Mouse (Mus musculus) liver, embryonic 12.5 days (tissue): ENCODE data around the gene Ntn3. TPM values are rescaled to one million over a fixed set of nuclear protein-coding genes. Genes with fewer than 3 reads are reported as not detected.

ENCODE experiments used
- ATAC-seq: fragments of 200-750 bp; cut with Nextera tagmentation; 2 replicates; pipeline ENCODE4 v1.8.0; 2017; ENCODE audit warnings: moderate number of reproducible peaks, mild to moderate bottlenecking, moderate library complexity
- H3K27ac ChIP-seq: fragments of 300-500 bp; sonication (generic); 2 replicates; pipeline ENCODE4 v1.5.1; 2016; ENCODE audit warnings: mild to moderate bottlenecking
- H3K27me3 ChIP-seq: fragments of 300-500 bp; sonication (generic); replicated peaks from 2 replicates; pipeline ENCODE4 v1.6.1; 2016; ENCODE audit warnings: mild to moderate bottlenecking, moderate library complexity
- H3K36me3 ChIP-seq: fragments of 300-500 bp; sonication (generic); 2 replicates; pipeline ENCODE4 v1.6.1; 2016; ENCODE audit warnings: mild to moderate bottlenecking, moderate library complexity
- H3K4me1 ChIP-seq: fragments of 300-500 bp; sonication (generic); 2 replicates; pipeline ENCODE4 v1.6.1; 2016
- H3K4me2 ChIP-seq: fragments of 300-500 bp; sonication (generic); 2 replicates; pipeline ENCODE4 v1.6.1; 2016; ENCODE audit warnings: mild to moderate bottlenecking, moderate library complexity
- H3K4me3 ChIP-seq: fragments of 300-500 bp; sonication (generic); 2 replicates; pipeline ENCODE4 v1.5.1; 2016; ENCODE audit warnings: mild to moderate bottlenecking, moderate library complexity
- H3K9ac ChIP-seq: fragments of 300-500 bp; sonication (generic); 2 replicates; pipeline ENCODE4 v1.6.1; 2016; ENCODE audit warnings: mild to moderate bottlenecking, moderate library complexity
- H3K9me3 ChIP-seq: fragments of 300-500 bp; sonication (generic); replicated peaks from 2 replicates; pipeline ENCODE4 v1.6.1; 2016; ENCODE audit warnings: mild to moderate bottlenecking, moderate library complexity
- WGBS: fragments of 180-500 bp; shearing (Covaris S2); methylation state at CpG from one replicate; pipeline ENCODE4 v1.1.7; 2016; ENCODE audit not compliant: insufficient replicate concordance; 5-methylcytosine and 5-hydroxymethylcytosine counted together
- microRNA-seq: library from miRNA; unstranded; fragments of <30 nt; microRNA quantifications from one replicate; pipeline ENCODE4, GENCODE M21; 2017
- polyA plus RNA-seq: library from polyadenylated mRNA; unstranded; fragments of >200 nt; fragmentation: Nextera tagmentation; extraction: Ambion mirVana; gene quantifications from 2 replicates; pipeline ENCODE4 v1.2.1, GENCODE M21; 2016

The Ntn3 gene
- polyA plus RNA-seq, 1 experiment from 2014 or later: 2.1 TPM

GRCm38 (mm10) chr17:24157526-24157925, 51.8 kb downstream of the Ntn3 start:
- H3K4me1 ChIP-seq: peaks cover 32% of the 10 kb centered on the region
- 86% methylated on average over 4 of the region's 4 CpGs for WGBS
- H3K9ac ChIP-seq: no peak overlapping the region
- H3K9me3 ChIP-seq: no peaks in the 10 kb centered on the region
- H3K36me3 ChIP-seq: peaks cover 20% of the 10 kb centered on the region
- no peak overlapping the region for H3K4me2 ChIP-seq
- no peak for ATAC-seq
- H3K27me3 ChIP-seq: no peaks in the 10 kb centered on the region
- no peak overlapping the region for H3K27ac ChIP-seq
- H3K4me3 ChIP-seq: no peak overlapping the region

- 90% methylated on average over 6 of the region's 6 CpGs for WGBS
- no peak overlapping the region for H3K9ac ChIP-seq
- H3K36me3 ChIP-seq: peaks cover 20% of the 10 kb centered on the region
- no peak overlapping the region for H3K4me3 ChIP-seq
- peaks cover 32% of the 10 kb centered on the region for H3K4me1 ChIP-seq
- ATAC-seq: no peak
- no peak overlapping the region for H3K27ac ChIP-seq
- no peaks in the 10 kb centered on the region for H3K27me3 ChIP-seq
- no peaks in the 10 kb centered on the region for H3K9me3 ChIP-seq
- H3K4me2 ChIP-seq: no peak overlapping the region
These were observed 52.2 kb downstream of the Ntn3 start for GRCm38 (mm10) chr17:24157121-24157520.

GRCm38 (mm10) chr17:24156394-24156793, 52.9 kb downstream of the Ntn3 start:
- H3K4me1 ChIP-seq: peaks cover 33% of the 10 kb centered on the region
- no peak overlapping the region for H3K27ac ChIP-seq
- H3K4me2 ChIP-seq: no peak overlapping the region
- H3K36me3 ChIP-seq: peaks cover 20% of the 10 kb centered on the region
- 71% methylated on average over 3 of the region's 3 CpGs for WGBS
- ATAC-seq: no peak
- no peaks in the 10 kb centered on the region for H3K27me3 ChIP-seq
- H3K9me3 ChIP-seq: no peaks in the 10 kb centered on the region
- no peak overlapping the region for H3K9ac ChIP-seq
- no peak overlapping the region for H3K4me3 ChIP-seq

- Histone ChIP-seq H3K9me3 (no peaks in the 10 kb centered on the region), H3K9ac (no peak overlapping the region), H3K27ac (no peak overlapping the region), H3K27me3 (no peaks in the 10 kb centered on the region), H3K36me3 (peaks cover 20% of the 10 kb centered on the region), H3K4me2 (no peak overlapping the region), H3K4me3 (no peak overlapping the region), H3K4me1 (peaks cover 36% of the 10 kb centered on the region)
- no peak for ATAC-seq
- WGBS: 79% methylated on average over 9 of the region's 9 CpGs
These were observed 53.6 kb downstream of the Ntn3 start for GRCm38 (mm10) chr17:24155742-24156141.

DNA sequence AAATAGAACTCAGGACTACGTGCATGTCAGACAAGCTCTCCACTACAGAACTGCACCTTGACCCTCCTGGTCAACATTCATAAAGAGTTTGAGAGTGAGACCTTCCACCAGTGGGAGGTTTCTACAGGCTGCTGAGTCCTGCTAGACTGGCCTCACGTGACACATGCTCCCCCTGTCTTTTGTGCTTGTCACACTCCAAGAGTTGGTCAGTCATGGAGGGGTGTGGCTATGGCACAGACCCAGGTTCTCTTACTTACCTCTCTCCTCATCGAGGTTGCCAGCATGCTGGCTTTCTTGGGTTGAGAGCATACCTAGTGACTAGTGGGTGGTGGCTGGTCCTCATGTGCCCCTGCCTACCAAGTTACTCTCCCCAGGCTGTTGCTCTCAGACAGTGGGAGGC, 54.9 kb downstream of the Ntn3 start:
- peaks cover 20% of the 10 kb centered on the region for H3K36me3 ChIP-seq
- H3K9me3 ChIP-seq: no peaks in the 10 kb centered on the region
- no peak overlapping the region for H3K4me3 ChIP-seq
- H3K27me3 ChIP-seq: no peaks in the 10 kb centered on the region
- H3K27ac ChIP-seq: no peak overlapping the region
- no peak for ATAC-seq
- H3K4me1 ChIP-seq: peaks cover 36% of the 10 kb centered on the region
- H3K4me2 ChIP-seq: no peak overlapping the region
- H3K9ac ChIP-seq: no peak overlapping the region
- WGBS: 64% methylated on average over 3 of the region's 3 CpGs

Small RNA genes lying within 50 kb of the gene (microRNA-seq; reads per million reads assigned to microRNA genes)
- gene Mir5134: 1.8 reads per million
- 2.1 reads per million for gene Mir6965

Other genes with a start within 250 kb of the Ntn3 start
- not detected in 2 replicates for gene Prss30, start 229.0 kb downstream of the Ntn3 start, polyA plus RNA-seq
- gene Prss22, start 211.4 kb downstream of the Ntn3 start, polyA plus RNA-seq: not detected in 2 replicates
- gene Prss27, start 171.4 kb downstream of the Ntn3 start, polyA plus RNA-seq: not detected in 2 replicates
- 27.7 and 29.1 TPM in 2 replicates for gene Kctd5, start 136.0 kb downstream of the Ntn3 start, polyA plus RNA-seq
- 31.4 and 34.9 TPM in 2 replicates for gene Pdpk1, start 58.6 kb downstream of the Ntn3 start, polyA plus RNA-seq
- 20.9 and 22.7 TPM in 2 replicates for gene Amdhd2, start 45.8 kb downstream of the Ntn3 start, polyA plus RNA-seq
- gene Atp6v0c, start 39.8 kb downstream of the Ntn3 start, polyA plus RNA-seq: 371 and 388 TPM in 2 replicates
- 11.1 and 11.9 TPM in 2 replicates for gene Tbc1d24, start 4.0 kb downstream of the Ntn3 start, polyA plus RNA-seq
- gene Tedc2, start 11.3 kb upstream of the Ntn3 start, polyA plus RNA-seq: 12.3 and 12.6 TPM in 2 replicates
- 93.7 and 95.4 TPM in 2 replicates for gene Ccnf, start 42.0 kb upstream of the Ntn3 start, polyA plus RNA-seq
- not detected in 2 replicates for gene Abca17, start 141.5 kb upstream of the Ntn3 start, polyA plus RNA-seq
- gene Abca3, start 142.4 kb upstream of the Ntn3 start, polyA plus RNA-seq: 21.1 and 22.6 TPM in 2 replicates
- gene Rnps1, start 205.0 kb upstream of the Ntn3 start, polyA plus RNA-seq: 195 and 204 TPM in 2 replicates
- gene Eci1, start 217.1 kb upstream of the Ntn3 start, polyA plus RNA-seq: 92.1 and 100 TPM in 2 replicates
- 0.70 and 0.96 TPM in 2 replicates for gene Dnase1l2, start 233.6 kb upstream of the Ntn3 start, polyA plus RNA-seq